Mouse (Mus musculus) myocyte (in vitro differentiated cells): ENCODE results near the gene Gm10642. TPM values are rescaled to one million over a fixed set of nuclear protein-coding genes. Genes with fewer than 3 reads are reported as not detected.

Experiments
- H3K27me3 ChIP-seq: one replicate; pipeline ENCODE4 v1.6.1; 2011; ENCODE audit not compliant: control insufficient read depth, insufficient read depth, insufficient read length
- H3K36me3 ChIP-seq: one replicate; pipeline ENCODE4 v1.6.1; 2011; ENCODE audit not compliant: control insufficient read depth, insufficient read depth
- H3K4me2 ChIP-seq: one replicate; pipeline ENCODE4 v1.6.1; 2011; ENCODE audit warnings: low read depth, control low read depth
- H3K4me3 ChIP-seq: one replicate; pipeline ENCODE4 v1.5.1; 2011; ENCODE audit warnings: mild to moderate bottlenecking, control low read depth, moderate library complexity
- H3K79me2 ChIP-seq: one replicate; pipeline ENCODE4 v1.6.1; 2011; ENCODE audit not compliant: control insufficient read depth, insufficient read depth
- H3ac ChIP-seq: one replicate; pipeline ENCODE4 v1.6.1; 2011; ENCODE audit not compliant: control insufficient read depth, insufficient read length
- CEBPB ChIP-seq: IDR thresholded peaks from 2 replicates; pipeline ENCODE4 v1.6.1; 2011; ENCODE audit warnings: mild to moderate bottlenecking, moderate library complexity; ENCODE audit not compliant: poor library complexity, insufficient read depth, severe bottlenecking
- E2F4 ChIP-seq: IDR thresholded peaks from one replicate; pipeline ENCODE4 v1.6.1; 2011; ENCODE audit warnings: mild to moderate bottlenecking, control low read depth, moderate library complexity; ENCODE audit not compliant: insufficient read depth
- MAX ChIP-seq: IDR thresholded peaks from one replicate; pipeline ENCODE4 v1.6.1; 2011; ENCODE audit warnings: low read depth, mild to moderate bottlenecking, control low read depth
- MYOD1 ChIP-seq, 3 experiments: IDR thresholded peaks; one replicate each; pipeline ENCODE4 v1.6.1; 2011; ENCODE audit warnings: control low read depth in 2 of 3, low read depth in 2 of 3, mild to moderate bottlenecking in 2 of 3, moderate library complexity in 1 of 3; ENCODE audit not compliant: insufficient read length in 2 of 3, control insufficient read depth in 1 of 3
- MYOG ChIP-seq, 3 experiments: IDR thresholded peaks; one replicate each; pipeline ENCODE4 v1.6.1; 2011; ENCODE audit warnings: control low read depth in 2 of 3, low read depth in 2 of 3, mild to moderate bottlenecking in 2 of 3; ENCODE audit not compliant: insufficient read length in 2 of 3, control insufficient read depth in 1 of 3, insufficient read depth in 1 of 3
- POLR2A ChIP-seq: IDR thresholded peaks from one replicate; pipeline ENCODE4 v1.6.1; 2011; ENCODE audit warnings: low read depth, mild to moderate bottlenecking, control low read depth, moderate library complexity; ENCODE audit not compliant: insufficient read length
- POLR2AphosphoS2 ChIP-seq: IDR thresholded peaks from one replicate; pipeline ENCODE4 v1.6.1; 2011; ENCODE audit warnings: low read depth, control low read depth; ENCODE audit not compliant: insufficient read length
- REST ChIP-seq: IDR thresholded peaks from one replicate; pipeline ENCODE4 v1.6.1; 2011; ENCODE audit warnings: mild to moderate bottlenecking, control low read depth, moderate library complexity; ENCODE audit not compliant: insufficient read depth, insufficient read length
- SRF ChIP-seq: IDR thresholded peaks from one replicate; pipeline ENCODE4 v1.6.1; 2011; ENCODE audit warnings: low read depth; ENCODE audit not compliant: control insufficient read depth, insufficient read length
- TCF12 ChIP-seq: IDR thresholded peaks from one replicate; pipeline ENCODE4 v1.6.1; 2011; ENCODE audit warnings: mild to moderate bottlenecking, control low read depth; ENCODE audit not compliant: poor library complexity, insufficient read depth, severe bottlenecking
- TCF3 ChIP-seq: IDR thresholded peaks from one replicate; pipeline ENCODE4 v1.6.1; 2011; ENCODE audit warnings: low read depth, control low read depth; ENCODE audit not compliant: insufficient read length
- USF1 ChIP-seq: IDR thresholded peaks from one replicate; pipeline ENCODE4 v1.6.1; 2011; ENCODE audit warnings: low read depth, mild to moderate bottlenecking, control low read depth, moderate library complexity
- polyA plus RNA-seq: library from polyadenylated mRNA; unstranded; fragments of >200 nt; fragmentation: generic; extraction: Trizol; gene quantifications from one replicate; pipeline ENCODE4 v1.2.1, GENCODE M21; 2012; ENCODE audit warnings: missing spikeins

Gene Gm10642
- polyA plus RNA-seq, 1 experiment = 0.48 TPM

- Histone ChIP-seq H3K27me3 (no peaks in the 10 kb centered on the region), H3K4me3 (no peak overlapping the region), H3K4me2 (no peak overlapping the region), H3K36me3 (no peaks in the 10 kb centered on the region), H3K79me2 (no peaks in the 10 kb centered on the region), H3ac (no peak overlapping the region)
- TF ChIP-seq TCF12 = no peak
- TF ChIP-seq POLR2AphosphoS2 = no peak
- TF ChIP-seq MYOG (IDR thresholded peaks at IDR 0.05; ENCODE audit: control insufficient read depth in 1 of 3, insufficient read depth in 1 of 3, insufficient read length in 2 of 3, low read depth in 2 of 3) = no peak
- TF ChIP-seq POLR2A = no peak
- no peak for TF ChIP-seq SRF
- no peak for TF ChIP-seq USF1
- TF ChIP-seq REST = no peak
- no peak for TF ChIP-seq CEBPB
- TF ChIP-seq E2F4 = no peak
- no peak for TF ChIP-seq TCF3
- no peak for TF ChIP-seq MYOD1 (IDR thresholded peaks at IDR 0.05; ENCODE audit: control insufficient read depth in 1 of 3, insufficient read length in 2 of 3, low read depth in 2 of 3)
- no peak for TF ChIP-seq MAX
These were observed 8.8 kb downstream of the Gm10642 start for GRCm38 (mm10) chr9:70664847-70665246.

- no peak overlapping the region for H3ac ChIP-seq
- TF ChIP-seq REST (no peak), SRF (no peak), MYOG (IDR thresholded peaks at IDR 0.05; ENCODE audit: control insufficient read depth in 1 of 3, insufficient read depth in 1 of 3, insufficient read length in 2 of 3, low read depth in 2 of 3) (no peak), USF1 (no peak), MAX (no peak), TCF12 (no peak), CEBPB (no peak), POLR2A (no peak), E2F4 (no peak), MYOD1 (IDR thresholded peaks at IDR 0.05; ENCODE audit: control insufficient read depth in 1 of 3, insufficient read length in 2 of 3, low read depth in 2 of 3) (no peak), POLR2AphosphoS2 (no peak), TCF3 (no peak)
- H3K27me3 ChIP-seq = no peaks in the 10 kb centered on the region
- no peak overlapping the region for H3K4me2 ChIP-seq
- H3K4me3 ChIP-seq = no peak overlapping the region
- no peaks in the 10 kb centered on the region for H3K79me2 ChIP-seq
- H3K36me3 ChIP-seq = no peaks in the 10 kb centered on the region
These were observed 9.5 kb downstream of the Gm10642 start for GRCm38 (mm10) chr9:70665372-70666145.

GRCm38 (mm10) chr9:70666811-70667210 lies 10.8 kb downstream of the Gm10642 start:
- H3K27me3 ChIP-seq = no peaks in the 10 kb centered on the region
- H3K4me2 ChIP-seq = no peak overlapping the region
- H3K36me3 ChIP-seq = no peaks in the 10 kb centered on the region
- H3K79me2 ChIP-seq = no peaks in the 10 kb centered on the region
- TF ChIP-seq CEBPB (no peak), TCF3 (no peak), SRF (no peak), REST (no peak)
- H3K4me3 ChIP-seq = no peak overlapping the region
- no peak overlapping the region for H3ac ChIP-seq

GRCm38 (mm10) chr9:70668048-70668447 lies 12.0 kb downstream of the Gm10642 start:
- Histone ChIP-seq H3K4me2 (no peak overlapping the region), H3K4me3 (no peak overlapping the region), H3K79me2 (no peaks in the 10 kb centered on the region), H3ac (no peak overlapping the region), H3K27me3 (no peaks in the 10 kb centered on the region), H3K36me3 (no peaks in the 10 kb centered on the region)
- TF ChIP-seq CEBPB = no peak
- no peak for TF ChIP-seq E2F4
- no peak for TF ChIP-seq REST
- TF ChIP-seq POLR2AphosphoS2 = no peak
- TF ChIP-seq MAX = no peak
- TF ChIP-seq TCF3 = no peak
- no peak for TF ChIP-seq POLR2A
- no peak for TF ChIP-seq TCF12
- no peak for TF ChIP-seq USF1
- TF ChIP-seq MYOG (IDR thresholded peaks at IDR 0.05; ENCODE audit: control insufficient read depth in 1 of 3, insufficient read depth in 1 of 3, insufficient read length in 2 of 3, low read depth in 2 of 3) = no peak
- no peak for TF ChIP-seq SRF
- TF ChIP-seq MYOD1 (IDR thresholded peaks at IDR 0.05; ENCODE audit: control insufficient read depth in 1 of 3, insufficient read length in 2 of 3, low read depth in 2 of 3) = no peak

- no peak overlapping the region for H3K4me2 ChIP-seq
- TF ChIP-seq MYOD1 (IDR thresholded peaks at IDR 0.05; ENCODE audit: control insufficient read depth in 1 of 3, insufficient read length in 2 of 3, low read depth in 2 of 3) (no peak), TCF12 (no peak), USF1 (no peak), CEBPB (no peak), TCF3 (no peak)
- H3K36me3 ChIP-seq = no peaks in the 10 kb centered on the region
- no peaks in the 10 kb centered on the region for H3K27me3 ChIP-seq
- H3ac ChIP-seq = no peak overlapping the region
- no peaks in the 10 kb centered on the region for H3K79me2 ChIP-seq
- H3K4me3 ChIP-seq = no peak overlapping the region
These were observed 13.1 kb downstream of the Gm10642 start for GRCm38 (mm10) chr9:70669197-70669596.
